Mouse (Mus musculus) gastrocnemius, postnatal 25 days (tissue): ENCODE measurements around the gene Gfra1. TPM values are rescaled to one million over a fixed set of nuclear protein-coding genes. Genes with fewer than 3 reads are reported as not detected.
A peak's percentile ranks its signal among the peaks of the same experiment; 100 is the strongest.

Experiments used
- DNase-seq: peaks from one replicate; pipeline ENCODE4 v3.0.0; 2022
- total RNA-seq, 2 experiments: library from RNA; stranded (reverse); gene quantifications; 1 replicate in 1 of 2; 2 replicates in 1 of 2; pipeline ENCODE4 v1.2.3; 2021

Gfra1 gene
- total RNA-seq, 2 experiments from 2014 or later: 2.1 to 3.2 TPM

- DNase-seq: no peak
Measured at GRCm38 (mm10) chr19:58328014-58328413, 127.7 kb downstream of the Gfra1 start.

GRCm38 (mm10) chr19:58316474-58316873 lies 139.2 kb downstream of the Gfra1 start:
- DNase-seq: no peak

DNA sequence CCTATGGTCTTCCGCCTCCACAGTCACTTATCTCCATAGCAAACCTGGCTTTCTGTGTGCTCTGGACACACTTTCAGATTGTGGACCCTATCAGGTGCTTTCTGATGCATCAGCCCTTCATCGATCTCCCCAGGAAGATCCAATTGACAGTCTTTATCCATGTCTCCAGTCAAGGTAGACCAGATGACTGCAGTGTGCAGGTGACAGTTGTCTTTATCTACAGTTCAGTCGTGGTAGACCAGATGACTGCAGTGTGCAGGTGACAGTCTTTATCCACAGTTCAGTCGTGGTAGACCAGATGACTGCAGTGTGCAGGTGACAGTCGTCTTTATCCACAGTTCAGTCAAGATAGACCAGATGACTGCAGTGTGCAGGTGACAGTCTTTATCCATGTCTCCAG lies 140.0 kb downstream of the Gfra1 start:
- DNase-seq: no peak

- no peak for DNase-seq
Measured at GRCm38 (mm10) chr19:58314631-58315030, 141.1 kb downstream of the Gfra1 start.

DNA sequence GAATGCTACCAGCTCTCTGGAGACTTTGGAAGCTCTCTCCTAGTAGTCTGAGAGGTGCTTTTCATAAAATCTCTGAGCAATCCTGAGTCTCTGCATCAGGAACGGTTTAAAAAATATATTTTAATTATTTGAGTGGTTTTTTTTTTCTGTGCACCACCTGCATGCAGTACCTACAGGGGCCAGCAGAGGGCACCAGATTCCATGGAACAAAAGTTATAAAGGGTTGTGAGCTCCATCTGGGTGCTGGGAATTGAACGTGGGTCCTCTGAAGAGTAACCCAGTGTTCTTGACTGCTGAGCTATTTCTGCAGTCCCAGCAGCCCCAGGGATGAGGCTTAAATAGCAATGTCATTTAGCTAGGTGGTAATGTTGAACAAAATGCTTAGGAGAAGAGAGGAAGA lies 141.9 kb downstream of the Gfra1 start:
- no peak for DNase-seq

- DNase-seq: no peak
Measured at GRCm38 (mm10) chr19:58312492-58312891, 143.2 kb downstream of the Gfra1 start.

DNA sequence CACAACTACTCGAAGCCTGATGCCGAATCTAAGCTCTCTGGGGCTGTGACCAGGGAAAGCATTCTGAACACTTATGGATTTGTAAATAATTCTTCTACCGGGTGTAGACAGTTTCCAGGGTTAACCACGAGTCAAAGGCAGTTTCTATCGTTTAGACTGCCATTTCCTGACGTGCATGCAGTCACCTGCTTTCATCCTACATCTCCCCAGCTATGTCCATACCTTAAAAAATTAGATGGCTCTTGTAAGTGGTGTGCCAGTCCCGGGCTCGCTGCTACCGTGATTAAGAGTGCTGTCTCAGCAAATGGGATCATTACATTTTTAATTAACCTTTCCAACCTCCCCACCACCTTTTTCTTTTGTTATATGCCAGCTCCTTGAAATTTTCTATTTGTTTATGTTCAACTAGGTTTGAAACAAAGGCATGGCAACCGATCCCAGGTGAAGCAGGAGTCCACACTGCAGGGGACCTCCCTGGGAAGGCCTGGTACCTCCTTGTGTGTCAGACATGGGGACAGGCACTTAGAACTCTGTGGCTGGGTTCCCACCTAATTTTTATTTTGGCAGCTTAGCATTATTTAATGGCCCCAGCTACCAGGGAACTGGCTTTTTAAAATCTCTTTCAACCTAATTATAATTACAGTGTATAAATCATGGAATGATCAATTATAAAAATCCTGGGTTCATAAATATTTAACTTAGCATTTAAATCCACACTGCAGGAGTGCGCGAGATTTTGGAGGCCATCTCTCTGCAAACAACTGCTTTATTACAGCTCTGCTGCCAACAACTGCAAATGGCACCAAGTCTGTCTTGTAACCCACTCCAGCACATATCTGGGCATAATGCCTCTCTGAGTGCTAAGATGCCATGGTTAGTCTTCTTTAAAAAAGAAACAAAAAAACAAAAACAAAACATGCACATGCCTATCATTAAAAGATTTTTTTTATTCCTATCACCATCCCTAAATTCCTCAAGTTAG lies 145.1 kb downstream of the Gfra1 start:
- DNase-seq: no peak

GRCm38 (mm10) chr19:58309620-58310275 lies 146.0 kb downstream of the Gfra1 start:
- no peak for DNase-seq

DNA sequence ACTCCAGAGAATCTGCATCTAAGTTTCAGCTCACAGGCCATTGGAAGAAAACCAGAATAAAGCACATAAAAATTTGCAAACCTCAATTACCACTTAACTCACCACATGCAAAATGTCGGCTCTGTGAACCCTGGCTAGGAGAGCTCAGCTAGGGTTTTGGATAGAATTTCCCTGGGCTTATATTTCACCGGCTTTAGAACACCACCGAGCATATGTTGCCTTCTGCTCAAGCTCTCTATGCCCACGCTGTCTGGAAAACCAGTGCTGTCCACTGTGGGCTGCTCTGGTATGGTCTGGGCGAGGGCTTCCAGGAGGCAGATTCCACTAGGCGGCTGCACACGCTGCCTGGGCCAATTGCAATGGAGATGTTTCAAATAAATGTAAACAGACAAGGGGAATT lies 154.6 kb downstream of the Gfra1 start:
- no peak for DNase-seq

DNA sequence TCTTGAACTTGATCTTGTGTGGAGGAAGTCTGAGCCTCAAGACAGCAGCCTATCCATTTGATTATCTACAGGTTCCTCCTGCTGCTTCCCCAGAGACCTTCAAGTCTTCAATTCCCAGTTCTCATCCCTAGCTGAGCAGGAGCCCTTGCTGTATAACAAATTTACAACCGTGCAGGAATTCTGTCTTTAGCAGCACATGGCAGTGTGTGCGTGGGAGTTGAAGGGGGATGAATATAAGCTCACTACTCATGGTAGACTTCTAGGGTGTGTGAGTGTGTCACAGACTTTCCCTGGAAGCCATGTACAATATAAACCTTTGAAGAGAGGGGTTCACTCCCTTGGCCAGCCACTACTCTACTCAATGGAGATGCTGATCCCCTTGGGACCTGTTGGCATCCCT lies 157.8 kb downstream of the Gfra1 start:
- DNase-seq: no peak

GRCm38 (mm10) chr19:58296842-58297190 lies 158.9 kb downstream of the Gfra1 start:
- DNase-seq: no peak

DNA sequence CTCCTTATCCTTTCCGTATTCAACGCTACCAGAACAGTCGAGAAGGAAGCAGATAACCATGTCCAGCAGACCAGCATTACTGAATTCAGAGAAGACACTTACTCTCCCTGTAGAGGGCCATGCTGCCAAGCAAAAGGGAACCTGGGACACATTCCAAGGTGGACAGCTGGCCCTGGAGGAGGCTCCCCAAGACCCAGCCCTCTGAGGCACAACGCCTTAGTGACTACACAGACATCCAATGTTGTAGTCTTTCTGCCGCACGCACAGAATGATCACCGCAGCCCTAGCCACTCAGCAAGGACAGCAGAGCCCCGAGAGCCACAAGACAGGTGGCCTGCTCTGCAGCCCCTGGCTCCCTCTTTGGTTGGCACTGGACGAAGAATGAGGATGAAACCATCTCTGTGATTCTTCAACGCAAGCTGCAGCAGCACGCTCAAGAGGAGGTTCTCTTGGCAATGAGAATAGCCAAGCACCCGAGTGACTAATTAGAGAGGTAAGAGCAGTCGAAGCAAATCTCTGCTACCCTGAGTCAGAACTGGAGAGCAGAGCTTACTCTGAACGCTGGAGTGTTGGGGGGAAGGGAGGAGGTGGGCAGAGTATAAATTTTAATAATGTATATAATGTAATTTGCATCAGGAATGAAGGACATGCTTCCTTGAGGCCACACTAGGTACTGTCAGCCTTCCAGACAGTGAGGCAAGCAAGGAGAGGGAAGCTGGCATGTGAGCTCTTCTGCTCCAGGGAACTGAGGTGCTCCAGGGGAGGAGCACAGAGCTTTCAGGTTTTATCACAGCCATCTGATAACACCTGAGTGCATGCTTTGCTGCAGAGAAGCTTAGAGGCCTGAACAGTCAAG lies 159.5 kb downstream of the Gfra1 start:
- DNase-seq: peak; percentile 67

GRCm38 (mm10) chr19:58288145-58288544 lies 167.6 kb downstream of the Gfra1 start:
- no peak for DNase-seq

DNA sequence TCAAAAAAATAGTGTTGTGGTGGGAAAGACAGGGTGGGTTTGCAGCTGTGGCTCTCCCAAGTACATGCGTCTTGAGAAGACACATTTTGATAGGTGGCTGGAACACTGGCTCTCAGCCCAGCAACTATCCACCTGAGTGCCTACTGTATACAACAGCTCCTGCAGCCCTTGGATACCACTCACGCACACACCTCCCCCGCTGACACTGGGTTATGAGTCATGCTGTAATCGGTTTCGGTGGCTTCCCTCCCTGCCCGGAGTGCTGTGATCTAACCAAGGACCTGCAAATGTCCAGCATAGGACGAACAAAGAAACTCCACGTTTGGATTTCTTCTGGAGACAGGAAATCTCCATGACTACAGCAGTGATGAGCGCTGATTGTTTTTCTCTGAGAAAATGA lies 180.4 kb downstream of the Gfra1 start:
- no peak for DNase-seq

GRCm38 (mm10) chr19:58271815-58272214 lies 183.9 kb downstream of the Gfra1 start:
- no peak for DNase-seq

DNA sequence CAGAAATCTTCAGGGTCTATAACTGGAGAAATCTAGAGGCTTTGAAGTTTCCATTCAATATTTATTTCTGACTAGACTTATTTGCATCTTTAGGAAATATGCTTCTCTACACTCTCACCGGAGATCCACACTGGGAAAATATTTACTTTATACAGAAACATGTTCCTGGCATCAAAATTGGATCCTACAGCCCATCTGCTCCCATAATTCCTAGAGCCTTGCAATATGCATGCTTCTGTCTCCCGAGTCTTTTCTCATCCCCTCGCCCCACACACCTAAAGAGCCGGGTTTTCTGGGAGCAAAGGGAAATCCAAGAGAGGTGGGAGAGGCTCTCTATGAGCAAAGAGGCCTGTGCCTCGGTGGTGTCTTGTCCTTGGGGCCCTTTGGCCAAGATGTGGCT lies 184.9 kb downstream of the Gfra1 start:
- DNase-seq: no peak

- DNase-seq: no peak
Measured at GRCm38 (mm10) chr19:58268476-58268875, 187.2 kb downstream of the Gfra1 start.

GRCm38 (mm10) chr19:58266600-58266999 lies 189.1 kb downstream of the Gfra1 start:
- DNase-seq: no peak

- DNase-seq: no peak
Measured at GRCm38 (mm10) chr19:58260934-58261333, 194.8 kb downstream of the Gfra1 start.

- DNase-seq: no peak
Measured at GRCm38 (mm10) chr19:58259250-58259649, 196.5 kb downstream of the Gfra1 start.

- DNase-seq: no peak
Measured at GRCm38 (mm10) chr19:58256485-58256884, 199.2 kb downstream of the Gfra1 start.

DNA sequence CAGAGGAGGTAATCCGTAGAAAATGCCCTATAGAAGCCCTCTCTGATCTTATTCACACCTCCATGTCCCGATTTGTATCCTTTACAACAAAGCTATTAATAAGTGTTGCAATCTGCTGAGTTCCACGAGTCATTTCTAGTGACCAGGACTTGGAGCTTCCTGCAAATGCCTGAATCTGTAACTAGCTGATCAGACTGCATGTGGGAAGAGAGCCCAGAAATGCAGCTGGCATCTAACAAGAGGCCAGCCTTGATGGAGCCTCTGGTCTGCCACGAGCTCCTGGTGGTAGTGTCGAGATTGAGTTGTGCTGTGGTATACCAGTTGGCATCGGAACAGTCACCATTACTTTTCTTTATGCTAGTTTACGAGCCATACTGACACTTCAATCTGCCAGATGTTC lies 200.3 kb downstream of the Gfra1 start:
- no peak for DNase-seq

DNA sequence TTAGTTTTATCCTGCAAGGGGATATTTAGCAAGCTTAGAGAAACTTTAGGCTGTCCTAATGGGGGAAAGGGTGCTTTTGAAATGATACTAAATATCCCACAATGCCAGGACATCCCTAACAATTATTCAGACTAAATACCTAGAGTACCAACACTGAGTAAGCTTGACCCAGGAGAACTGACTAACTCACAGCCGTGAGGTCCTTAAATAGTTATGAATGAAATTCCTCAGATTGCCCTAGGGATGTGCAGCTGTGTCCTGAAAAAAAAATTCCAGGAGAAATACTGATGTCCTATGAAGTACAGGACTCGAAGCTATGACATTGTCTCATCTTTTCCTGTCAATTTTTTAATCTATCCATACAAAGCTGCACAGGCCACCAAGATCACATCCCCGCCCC lies 201.5 kb downstream of the Gfra1 start:
- DNase-seq: no peak
